Mouse (Mus musculus) forebrain, embryonic 10.5 days (tissue): ENCODE measurements around the gene Syt9. TPM values are rescaled to one million over a fixed set of nuclear protein-coding genes. Genes with fewer than 3 reads are reported as not detected.
"Not testable (repeated sequence)": the region's sequence is repeated elsewhere in the genome, so short reads cannot be mapped to it uniquely, and the experiment has no call there.

Source experiments
- DNase-seq: peaks from one replicate; pipeline ENCODE4 v3.0.0-alpha.2; 2017; ENCODE audit warnings: low spot score; ENCODE audit errors: extremely low spot score
- H3K27ac ChIP-seq: fragments of 300-500 bp; sonication (generic); 2 replicates; pipeline ENCODE4 v1.5.1; 2016; ENCODE audit warnings: mild to moderate bottlenecking
- H3K27me3 ChIP-seq: fragments of 300-500 bp; sonication (generic); 2 replicates; pipeline ENCODE4 v1.6.1; 2016; ENCODE audit warnings: mild to moderate bottlenecking; ENCODE audit not compliant: poor library complexity, severe bottlenecking
- H3K36me3 ChIP-seq: fragments of 300-500 bp; sonication (generic); replicated peaks from 2 replicates; pipeline ENCODE4 v1.6.1; 2016; ENCODE audit warnings: mild to moderate bottlenecking, moderate library complexity
- H3K4me1 ChIP-seq: fragments of 300-500 bp; sonication (generic); 2 replicates; pipeline ENCODE4 v1.6.1; 2016
- H3K4me3 ChIP-seq: fragments of 300-500 bp; sonication (generic); 2 replicates; pipeline ENCODE4 v1.5.1; 2016; ENCODE audit warnings: mild to moderate bottlenecking, moderate library complexity
- H3K9me3 ChIP-seq: fragments of 300-500 bp; sonication (generic); 2 replicates; pipeline ENCODE4 v1.6.1; 2016; ENCODE audit warnings: mild to moderate bottlenecking, moderate library complexity
- whole genome bisulfite sequencing: fragments of 180-500 bp; shearing (Covaris S2); methylation state at CpG from one replicate; pipeline ENCODE4 v1.1.7; 2016; 5-methylcytosine and 5-hydroxymethylcytosine counted together
- polyA plus RNA-seq: library from polyadenylated mRNA; unstranded; fragments of >200 nt; fragmentation: Nextera tagmentation; extraction: Ambion mirVana; gene quantifications from 2 replicates; pipeline ENCODE4 v1.2.1, GENCODE M21; 2016

The Syt9 gene
- polyA plus RNA-seq, 1 experiment from 2014 or later: 4.3 TPM

DNA sequence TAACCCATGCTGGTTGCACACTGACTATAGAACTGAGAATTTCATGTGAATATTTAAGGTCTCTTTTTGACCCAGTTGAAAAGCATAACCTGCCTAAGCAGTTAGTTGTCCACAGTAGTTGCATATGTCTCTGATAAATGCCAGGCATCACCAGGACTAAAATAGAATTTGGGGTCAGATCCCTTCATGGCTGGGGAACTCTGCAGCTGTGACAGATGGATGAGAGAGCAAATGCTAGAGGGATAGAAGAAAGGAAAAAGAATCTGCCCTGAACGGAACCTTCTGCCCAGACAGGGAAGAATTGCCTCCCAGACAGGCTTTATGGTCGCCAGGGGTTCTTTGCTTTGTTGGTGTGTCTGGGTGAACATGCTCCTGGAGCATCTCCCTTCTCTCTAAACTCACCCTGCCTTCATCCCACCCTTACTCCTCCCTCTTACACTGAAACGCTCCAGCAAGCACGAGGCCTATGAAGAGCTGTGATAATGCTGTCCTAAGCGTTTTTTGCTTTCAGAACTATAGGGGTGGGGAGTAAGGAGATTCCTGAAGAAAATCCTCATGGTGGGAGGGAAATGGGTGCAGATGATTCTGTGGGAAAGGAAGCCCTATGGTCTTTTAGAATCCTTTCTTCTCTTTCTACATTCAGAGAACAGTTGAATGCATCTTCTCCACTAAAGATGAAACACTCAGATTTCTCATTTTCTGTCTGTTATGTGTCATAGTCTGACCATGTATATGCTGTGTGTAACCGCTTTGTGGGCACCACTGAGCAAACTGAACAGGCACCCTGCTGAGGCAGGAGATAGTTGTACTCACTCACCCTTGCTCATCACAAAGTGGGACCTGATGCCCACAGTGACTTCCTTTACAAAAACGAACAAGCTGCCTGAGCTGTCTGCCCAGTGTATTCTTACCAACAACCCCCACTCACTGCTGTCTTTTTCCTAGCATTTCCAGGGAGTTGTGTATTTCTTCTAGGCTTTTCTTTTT is 108.7 kb downstream of the Syt9 start:
- WGBS: 69% methylated on average over 7 of the region's 7 CpGs
- no peaks in the 10 kb centered on the region for H3K4me1 ChIP-seq
- no peak overlapping the region for H3K27ac ChIP-seq
- H3K27me3 ChIP-seq: no peaks in the 10 kb centered on the region
- no peaks in the 10 kb centered on the region for H3K36me3 ChIP-seq
- no peak overlapping the region for H3K4me3 ChIP-seq
- DNase-seq: no peak
- H3K9me3 ChIP-seq: no peaks in the 10 kb centered on the region; the same call in 1 of the 2 replicates

DNA sequence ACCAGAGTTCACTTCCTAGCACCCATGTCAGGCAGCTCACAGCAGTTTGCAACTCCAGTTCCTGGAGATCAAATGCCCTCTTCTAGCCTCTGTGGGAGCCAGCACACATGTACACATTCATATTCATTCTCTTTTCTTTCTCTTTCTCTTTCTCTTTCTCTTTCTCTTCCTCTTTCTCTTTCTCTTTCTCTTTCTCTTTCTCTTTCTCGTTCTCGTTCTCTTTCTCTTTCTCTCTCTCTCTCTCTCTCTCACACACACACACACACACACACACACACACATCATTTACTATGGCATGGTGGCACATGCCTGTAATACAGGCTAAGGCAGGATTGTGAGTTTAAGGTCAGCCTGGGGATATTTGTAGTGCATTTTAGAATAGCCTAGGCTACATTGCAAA is 115.2 kb downstream of the Syt9 start:
- H3K9me3 ChIP-seq: not testable (repeated sequence)

DNA sequence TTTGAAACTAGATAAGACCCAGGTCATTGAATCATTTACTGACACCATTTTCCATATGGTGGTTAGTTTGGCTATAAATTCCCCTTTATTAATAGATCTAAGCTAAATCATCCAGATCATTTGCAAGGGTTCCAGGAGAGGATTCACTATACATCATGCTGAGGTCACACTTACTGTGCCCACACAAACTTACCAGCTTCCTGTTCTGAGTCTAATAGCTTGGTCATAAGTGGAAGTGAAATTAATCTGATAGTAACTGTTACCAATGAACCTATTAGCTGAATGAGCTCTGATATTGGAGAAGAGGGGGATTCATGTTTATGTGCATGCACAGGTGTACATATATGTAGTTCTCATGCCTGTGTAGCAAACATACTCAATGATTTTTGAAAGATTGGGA is 124.9 kb downstream of the Syt9 start:
- Histone ChIP-seq H3K9me3 (no peaks in the 10 kb centered on the region), H3K36me3 (no peaks in the 10 kb centered on the region), H3K27ac (no peak overlapping the region), H3K27me3 (no peaks in the 10 kb centered on the region), H3K4me3 (no peak overlapping the region), H3K4me1 (no peaks in the 10 kb centered on the region)
- DNase-seq: no peak

More for the DNA sequence above, 115.2 kb downstream of the Syt9 start:
- not testable (repeated sequence) for H3K4me3 ChIP-seq, H3K27me3 ChIP-seq, DNase-seq, H3K27ac ChIP-seq, H3K4me1 ChIP-seq, H3K36me3 ChIP-seq
- WGBS: 93% methylated on average over 2 of the region's 2 CpGs

DNA sequence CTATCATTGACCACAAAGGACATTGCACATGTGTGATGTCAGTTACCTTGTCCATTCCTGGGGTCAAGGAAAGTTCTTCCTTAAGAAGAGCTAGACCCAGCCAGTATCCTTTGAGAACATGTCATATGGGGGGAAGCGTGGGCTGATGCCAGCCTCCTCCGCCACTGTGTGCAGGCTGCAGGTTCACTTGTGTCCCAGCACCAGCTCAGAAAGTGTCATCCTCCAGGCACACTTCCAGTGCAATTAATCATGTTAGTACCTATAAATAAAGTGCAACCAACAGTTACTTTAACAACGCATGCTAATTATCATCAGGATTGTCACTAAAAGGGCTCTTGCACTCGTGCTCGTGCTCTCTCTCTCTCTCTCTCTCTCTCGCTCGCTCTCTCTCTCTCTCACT is 126.4 kb downstream of the Syt9 start:
- 82% methylated on average over 7 of the region's 7 CpGs for WGBS
- Histone ChIP-seq H3K27ac (no peak overlapping the region), H3K36me3 (no peaks in the 10 kb centered on the region), H3K9me3 (no peaks in the 10 kb centered on the region), H3K4me1 (no peaks in the 10 kb centered on the region; the same call in 1 of the 2 replicates), H3K27me3 (no peaks in the 10 kb centered on the region), H3K4me3 (no peak overlapping the region)
- no peak for DNase-seq

DNA sequence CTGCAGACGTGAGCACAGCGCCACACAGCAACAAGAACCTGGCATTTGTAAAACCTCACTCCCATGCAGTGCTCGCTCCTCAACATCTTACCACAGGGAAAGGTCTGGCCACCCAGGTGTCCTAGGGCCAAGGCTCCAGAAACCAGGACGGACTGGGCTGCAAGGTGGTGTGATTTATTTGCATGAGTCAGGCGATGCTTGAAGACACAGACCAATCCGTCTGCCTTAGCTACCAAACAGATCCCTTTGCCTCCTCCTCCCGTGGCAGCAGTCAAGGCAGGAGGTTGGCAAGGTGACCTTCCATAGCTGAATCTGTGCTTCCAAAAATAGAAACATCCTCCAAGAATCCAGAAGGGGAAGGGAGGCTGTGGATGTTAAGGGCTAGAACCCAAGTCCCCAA is 130.1 kb downstream of the Syt9 start:
- H3K27me3 ChIP-seq: no peaks in the 10 kb centered on the region
- no peak overlapping the region for H3K27ac ChIP-seq
- H3K4me1 ChIP-seq: no peaks in the 10 kb centered on the region; the same call in 1 of the 2 replicates
- no peaks in the 10 kb centered on the region for H3K9me3 ChIP-seq
- WGBS: 86% methylated on average over 7 of the region's 7 CpGs
- no peak for DNase-seq
- H3K4me3 ChIP-seq: no peak overlapping the region
- H3K36me3 ChIP-seq: no peaks in the 10 kb centered on the region

DNA sequence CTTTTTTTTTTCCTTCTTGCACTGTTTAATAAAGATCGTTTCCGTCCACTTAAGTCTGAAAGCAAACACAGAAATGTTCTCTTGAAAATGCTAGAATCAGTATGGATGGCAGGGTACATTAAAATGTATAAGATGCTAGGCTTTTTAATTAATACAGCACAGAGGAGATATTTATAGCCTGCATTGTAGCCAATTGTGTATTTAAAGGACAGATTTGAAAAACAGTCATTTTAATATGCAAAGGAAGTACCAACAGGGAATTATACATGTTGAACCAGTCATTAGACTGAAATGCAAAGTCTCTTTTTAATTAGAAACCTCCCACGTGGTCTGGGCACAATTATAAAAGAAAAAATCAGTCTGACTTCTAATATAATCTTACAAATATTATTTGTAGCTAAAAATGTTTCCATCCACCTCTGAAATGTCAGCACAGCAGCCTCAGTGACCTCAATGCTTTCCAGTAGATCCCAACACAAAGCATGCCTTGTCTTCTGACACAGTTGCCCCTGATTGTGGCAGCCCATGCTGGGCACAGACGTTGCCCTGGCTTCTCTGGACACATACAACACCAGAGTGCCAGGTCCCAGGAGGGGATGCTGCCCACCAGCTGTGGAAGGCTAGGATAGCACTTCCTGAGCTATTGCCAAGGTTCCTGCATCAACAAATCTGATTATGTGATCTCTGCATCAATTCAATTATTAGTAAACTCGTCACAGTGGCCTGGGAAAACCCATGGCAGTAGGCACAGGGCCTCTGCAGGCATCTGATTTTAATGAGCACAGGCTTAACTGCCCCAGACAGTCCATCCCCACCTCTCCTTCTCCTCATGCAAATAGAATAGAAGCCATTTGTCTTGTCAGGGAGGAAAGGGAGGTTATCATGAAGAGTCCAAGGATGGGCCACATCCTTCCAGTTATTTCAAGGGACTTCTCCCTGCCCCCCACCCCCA is 134.5 kb downstream of the Syt9 start:
- no peaks in the 10 kb centered on the region for H3K36me3 ChIP-seq
- no peaks in the 10 kb centered on the region; the same call in 1 of the 2 replicates for H3K4me1 ChIP-seq
- H3K27me3 ChIP-seq: no peaks in the 10 kb centered on the region
- WGBS: 75% methylated on average over 5 of the region's 5 CpGs
- no peak overlapping the region for H3K4me3 ChIP-seq
- no peaks in the 10 kb centered on the region for H3K9me3 ChIP-seq
- no peak for DNase-seq
- H3K27ac ChIP-seq: no peak overlapping the region

DNA sequence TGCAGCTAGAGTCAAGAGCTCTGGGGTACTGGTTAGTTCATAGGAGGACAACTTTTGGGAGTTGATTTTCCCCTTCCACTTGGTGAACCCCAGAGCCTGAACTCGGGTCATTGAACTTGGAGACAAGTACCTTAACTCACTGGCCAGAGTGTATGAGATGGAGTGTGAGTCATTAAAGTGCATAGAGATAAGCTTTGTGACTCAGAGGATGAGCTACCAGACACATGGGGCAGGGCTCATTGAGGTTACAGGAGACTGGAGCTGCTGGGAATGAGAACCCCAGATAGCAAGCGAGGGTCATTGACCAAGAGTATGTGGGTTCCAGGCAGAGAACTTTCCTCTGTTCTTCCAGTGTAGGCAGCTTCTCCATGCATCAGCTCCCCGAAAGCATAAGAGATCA is 137.4 kb downstream of the Syt9 start:
- Histone ChIP-seq H3K27me3 (no peaks in the 10 kb centered on the region), H3K36me3 (no peaks in the 10 kb centered on the region), H3K27ac (no peak overlapping the region), H3K9me3 (no peaks in the 10 kb centered on the region), H3K4me3 (no peak overlapping the region), H3K4me1 (no peaks in the 10 kb centered on the region)
- DNase-seq: no peak
- WGBS: 86% methylated on average over 3 of the region's 3 CpGs

DNA sequence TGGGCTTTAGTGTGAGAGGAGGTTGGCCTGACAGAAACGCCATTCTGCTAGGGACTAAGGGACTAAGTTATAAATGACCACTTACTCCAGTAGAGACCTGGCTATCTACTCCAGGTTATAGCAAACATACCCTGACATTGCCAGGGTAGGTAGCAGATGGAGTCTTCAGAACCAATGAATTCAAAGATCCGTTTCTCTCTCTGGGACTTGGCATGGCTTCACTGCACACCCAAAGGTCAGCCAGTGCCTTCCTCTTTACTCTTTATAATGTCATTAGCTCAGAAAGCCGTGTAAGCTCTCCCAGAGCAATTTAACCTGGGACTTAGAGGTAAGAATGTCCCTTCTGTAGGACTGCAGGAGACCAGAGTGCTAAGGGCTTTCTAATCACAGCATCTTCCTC is 139.2 kb downstream of the Syt9 start:
- WGBS: 82% methylated on average over 3 of the region's 3 CpGs
- H3K36me3 ChIP-seq: no peaks in the 10 kb centered on the region
- no peak overlapping the region for H3K27ac ChIP-seq
- H3K9me3 ChIP-seq: no peaks in the 10 kb centered on the region
- no peaks in the 10 kb centered on the region for H3K27me3 ChIP-seq
- no peak for DNase-seq
- no peak overlapping the region for H3K4me3 ChIP-seq
- H3K4me1 ChIP-seq: no peaks in the 10 kb centered on the region

DNA sequence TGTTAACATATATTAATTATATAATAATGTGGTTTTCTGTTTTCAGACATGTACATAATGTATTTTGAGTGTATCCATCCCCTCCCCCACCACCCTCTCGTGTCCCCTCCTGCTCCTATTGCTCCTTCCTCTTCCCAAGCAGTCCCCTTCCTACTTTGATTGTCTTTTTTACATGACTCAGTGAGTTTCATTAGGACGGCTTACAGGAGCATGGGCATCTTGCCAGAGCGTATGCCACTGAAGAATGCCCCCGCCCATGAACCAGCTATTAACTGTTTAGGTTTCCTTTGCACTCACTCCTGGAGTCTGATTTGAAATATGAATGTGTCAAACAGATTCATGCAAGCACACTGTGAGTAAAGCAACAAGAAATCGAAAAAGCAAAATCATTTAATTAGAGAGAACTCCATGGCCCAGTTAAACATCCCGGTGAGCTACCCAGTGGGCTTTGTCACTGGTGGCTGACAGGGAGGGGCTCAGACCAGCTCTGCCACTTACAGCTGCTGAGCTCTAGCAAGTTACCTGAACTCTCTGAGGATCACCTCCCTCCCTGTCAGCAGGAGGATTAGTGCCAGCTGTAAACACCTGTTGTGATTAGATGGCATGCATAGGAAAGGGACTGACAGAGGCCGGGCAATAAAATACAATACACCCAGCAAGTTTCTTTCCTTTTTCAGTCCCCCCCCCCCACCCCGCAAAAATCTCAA is 146.3 kb downstream of the Syt9 start:
- H3K4me3 ChIP-seq: no peak overlapping the region
- no peak overlapping the region for H3K27ac ChIP-seq
- DNase-seq: no peak
- no peaks in the 10 kb centered on the region for H3K27me3 ChIP-seq
- H3K9me3 ChIP-seq: no peaks in the 10 kb centered on the region
- no peaks in the 10 kb centered on the region for H3K36me3 ChIP-seq
- WGBS: 70% methylated on average over 8 of the region's 8 CpGs
- no peaks in the 10 kb centered on the region; the same call in 1 of the 2 replicates for H3K4me1 ChIP-seq

DNA sequence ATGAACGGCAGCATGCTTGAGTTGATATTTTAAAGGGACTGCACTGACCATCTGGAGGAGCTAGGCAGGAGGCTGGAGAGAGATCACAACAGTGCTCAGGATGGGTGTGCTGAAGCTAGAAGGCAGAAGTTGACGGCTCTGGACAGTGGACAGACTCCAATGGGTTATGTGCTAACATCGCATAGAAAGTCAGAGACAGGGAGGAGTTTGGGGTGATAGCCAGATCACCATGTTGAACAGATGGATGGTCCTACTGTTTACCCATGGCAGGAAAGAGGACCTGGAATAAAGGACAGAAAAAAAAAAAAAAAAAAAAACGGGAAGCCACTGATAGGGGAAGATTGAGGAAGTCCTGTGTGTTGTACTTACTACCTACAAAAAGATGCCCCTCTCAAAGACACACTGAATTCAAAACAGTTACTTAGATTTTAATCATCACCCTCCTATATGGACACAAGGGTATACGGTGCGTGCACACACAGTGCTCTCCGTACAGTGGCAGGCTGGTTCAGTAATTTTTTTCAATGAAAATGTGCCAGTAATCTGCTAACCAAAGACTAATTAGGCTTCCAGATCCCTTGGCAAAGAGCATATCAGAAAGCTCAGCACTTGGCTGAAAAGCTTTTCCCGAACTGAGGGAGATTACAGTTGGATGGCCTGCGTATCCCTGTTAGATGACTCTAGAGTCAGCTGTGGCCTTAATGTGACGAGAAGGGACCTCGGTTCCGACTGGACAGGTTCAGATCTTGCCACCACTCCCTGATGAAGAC is 148.9 kb downstream of the Syt9 start:
- Histone ChIP-seq H3K4me3 (no peak overlapping the region), H3K27me3 (no peaks in the 10 kb centered on the region), H3K36me3 (no peaks in the 10 kb centered on the region), H3K27ac (no peak overlapping the region), H3K4me1 (no peaks in the 10 kb centered on the region; the same call in 1 of the 2 replicates), H3K9me3 (no peaks in the 10 kb centered on the region)
- no peak for DNase-seq
- 92% methylated on average over 12 of the region's 12 CpGs for WGBS

DNA sequence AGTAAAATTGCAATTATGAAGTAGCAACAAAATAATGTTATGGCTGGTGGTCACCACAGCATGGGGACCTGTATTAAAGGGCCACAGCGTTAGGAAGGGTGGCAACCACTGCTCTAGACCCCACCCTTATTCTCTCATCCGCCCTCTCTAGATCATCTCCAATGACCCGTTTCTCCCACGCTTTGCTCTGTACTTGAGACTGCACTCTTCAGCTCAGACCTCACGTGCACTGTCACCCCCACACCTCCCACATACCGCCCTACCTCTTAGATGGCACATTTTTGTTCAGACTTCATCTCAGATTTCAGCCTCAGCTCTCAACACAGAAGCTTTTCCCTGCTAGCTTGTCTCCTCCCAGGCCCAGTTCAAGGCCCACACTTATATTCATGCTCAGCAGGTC is 150.9 kb downstream of the Syt9 start:
- Histone ChIP-seq H3K4me1 (no peaks in the 10 kb centered on the region; the same call in 1 of the 2 replicates), H3K36me3 (no peaks in the 10 kb centered on the region), H3K27me3 (no peaks in the 10 kb centered on the region), H3K27ac (no peak overlapping the region), H3K9me3 (no peaks in the 10 kb centered on the region), H3K4me3 (no peak overlapping the region)
- 85% methylated on average over 6 of the region's 6 CpGs for WGBS
- no peak for DNase-seq

DNA sequence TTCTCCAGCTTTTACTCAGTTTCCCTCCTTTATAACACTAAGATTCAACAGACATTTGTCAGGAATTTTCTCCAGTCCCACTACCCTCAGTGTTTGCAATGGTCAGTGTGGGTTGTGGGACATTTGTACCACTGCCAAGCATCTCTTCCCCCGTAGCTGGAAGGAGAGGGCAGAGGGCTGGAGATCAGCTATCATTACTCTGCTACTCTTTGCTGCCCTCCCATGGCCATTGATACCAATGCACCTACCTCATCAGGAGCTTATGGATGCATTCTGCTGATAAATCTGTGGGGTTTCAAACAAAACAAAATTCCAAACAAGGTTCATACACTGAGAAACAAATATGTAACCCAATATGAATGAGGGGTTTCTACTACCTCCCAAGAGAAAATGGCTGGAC is 155.8 kb downstream of the Syt9 start:
- Histone ChIP-seq H3K4me3 (no peak overlapping the region), H3K27me3 (no peaks in the 10 kb centered on the region), H3K4me1 (no peaks in the 10 kb centered on the region), H3K9me3 (no peaks in the 10 kb centered on the region), H3K36me3 (no peaks in the 10 kb centered on the region), H3K27ac (no peak overlapping the region)
- 41% methylated on average over 1 of the region's 1 CpGs for WGBS
- peak; percentile 25 for DNase-seq
